Mouse (Mus musculus): Measurements from ENCODE around the gene Reln.
A peak's percentile ranks its signal among the peaks of the same experiment; 100 is the strongest.

The Reln gene

DNA sequence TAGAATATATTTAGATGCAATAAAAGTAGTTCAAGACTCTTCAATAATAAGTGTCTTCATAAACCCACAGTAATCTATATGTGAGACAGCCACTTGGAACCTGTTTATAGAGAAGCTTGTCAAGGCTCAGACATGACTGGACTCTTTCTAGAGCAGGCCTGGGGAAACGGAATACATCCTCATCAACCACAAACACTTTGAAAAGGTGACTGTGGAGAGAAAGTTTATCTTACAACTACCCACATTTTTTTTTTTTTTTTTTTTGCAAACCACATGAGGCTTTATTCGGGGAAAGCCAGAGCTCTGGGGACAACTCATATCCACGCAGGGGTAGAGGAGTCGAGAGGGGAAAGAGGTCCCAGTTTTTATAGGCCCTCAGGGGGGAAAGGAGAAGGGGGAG is 36.6 kb downstream of the Reln start:
- no peak for DNase-seq (ENCODE audit: low spot score)

GRCm38 (mm10) chr5:22307072-22307471 is 37.4 kb downstream of the Reln start:
- no peak for DNase-seq (ENCODE audit: low spot score)

- no peak for DNase-seq (ENCODE audit: low spot score)
Observed at GRCm38 (mm10) chr5:22303709-22304108, 40.8 kb downstream of the Reln start.

DNA sequence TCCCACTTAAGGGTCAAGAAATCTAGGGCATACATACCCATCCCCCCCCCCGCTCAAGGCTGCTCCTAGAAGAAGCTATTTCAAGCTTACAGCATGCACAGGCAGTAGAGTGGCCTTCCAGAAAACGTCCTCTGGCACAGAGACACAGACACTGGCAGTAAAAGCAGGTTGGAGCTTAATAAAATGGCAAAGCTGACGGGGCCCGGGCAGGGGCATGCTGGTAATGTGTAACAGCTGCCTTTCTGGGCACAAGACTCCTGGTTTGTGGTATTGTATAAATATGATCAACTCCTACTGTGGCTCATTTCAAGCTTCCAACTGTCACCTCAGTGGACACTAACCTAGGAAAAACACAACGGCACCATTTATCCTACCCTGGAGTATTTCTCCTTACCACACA is 42.2 kb downstream of the Reln start:
- DNase-seq (ENCODE audit: low spot score) = no peak

- no peak for DNase-seq (ENCODE audit: low spot score)
Observed at GRCm38 (mm10) chr5:22300788-22301187, 43.7 kb downstream of the Reln start.

DNA sequence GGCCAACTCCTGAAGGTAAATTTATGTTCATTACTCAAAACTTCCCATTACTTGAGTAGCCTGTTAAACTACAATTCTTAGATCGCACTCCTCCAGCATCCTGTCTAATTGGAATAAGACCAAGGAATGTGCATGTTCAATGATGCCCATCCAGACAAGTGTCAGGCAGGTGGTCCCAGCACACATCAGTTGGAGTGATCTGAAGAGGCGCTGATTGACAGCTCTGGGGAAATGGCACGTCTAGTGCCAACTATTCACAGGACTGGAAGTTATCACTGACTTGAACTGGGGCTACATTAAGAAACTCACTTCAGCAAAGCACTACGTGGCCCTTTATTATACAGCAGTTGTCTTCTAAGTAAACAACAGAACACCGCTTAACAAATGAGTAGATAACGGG is 44.5 kb downstream of the Reln start:
- DNase-seq (ENCODE audit: low spot score) = no peak

- no peak for DNase-seq (ENCODE audit: low spot score)
Observed at GRCm38 (mm10) chr5:22295161-22295560, 49.3 kb downstream of the Reln start.

DNA sequence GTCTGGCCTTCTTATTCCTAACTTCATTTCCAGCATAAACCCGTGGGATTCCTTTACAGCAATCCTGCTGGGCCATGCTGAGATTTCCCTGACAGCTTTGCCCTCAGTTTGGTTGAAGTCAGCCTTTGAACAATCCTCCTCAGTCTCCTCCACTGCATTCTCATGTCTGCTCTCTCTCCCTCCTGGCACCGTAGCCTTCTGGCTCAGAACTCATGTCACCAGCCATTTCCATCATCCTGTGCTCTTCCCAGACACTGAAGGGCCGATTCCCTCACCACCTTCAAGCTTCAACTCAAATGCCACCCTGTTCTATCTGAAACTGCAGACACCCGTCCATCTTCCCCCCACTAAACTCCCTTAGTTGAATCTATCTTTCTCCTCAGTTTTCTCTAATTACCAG is 53.1 kb downstream of the Reln start:
- no peak for DNase-seq (ENCODE audit: low spot score)

DNA sequence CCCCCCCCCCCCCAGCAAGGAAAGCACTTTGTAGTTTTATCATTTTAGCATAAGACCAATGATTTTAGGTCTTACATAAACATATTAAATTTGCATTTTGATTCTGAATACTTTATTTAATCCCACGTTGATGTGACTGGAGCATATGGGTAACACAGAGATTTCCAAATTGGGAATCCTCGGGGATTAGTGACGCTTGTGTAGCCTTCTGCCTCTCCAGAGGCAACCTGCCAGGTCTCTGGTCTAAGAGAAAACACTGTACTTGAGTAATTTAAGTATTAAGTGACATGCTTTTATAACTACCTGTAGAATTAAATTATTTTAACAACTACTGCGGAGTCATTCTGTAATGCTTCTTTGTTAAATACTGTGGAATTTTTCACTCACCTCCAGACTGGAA is 59.1 kb downstream of the Reln start:
- DNase-seq (ENCODE audit: low spot score) = no peak

GRCm38 (mm10) chr5:22282141-22282665 is 62.3 kb downstream of the Reln start:
- DNase-seq (ENCODE audit: low spot score) = no peak

- no peak for DNase-seq (ENCODE audit: low spot score)
Observed at GRCm38 (mm10) chr5:22280534-22281164, 63.9 kb downstream of the Reln start.

DNA sequence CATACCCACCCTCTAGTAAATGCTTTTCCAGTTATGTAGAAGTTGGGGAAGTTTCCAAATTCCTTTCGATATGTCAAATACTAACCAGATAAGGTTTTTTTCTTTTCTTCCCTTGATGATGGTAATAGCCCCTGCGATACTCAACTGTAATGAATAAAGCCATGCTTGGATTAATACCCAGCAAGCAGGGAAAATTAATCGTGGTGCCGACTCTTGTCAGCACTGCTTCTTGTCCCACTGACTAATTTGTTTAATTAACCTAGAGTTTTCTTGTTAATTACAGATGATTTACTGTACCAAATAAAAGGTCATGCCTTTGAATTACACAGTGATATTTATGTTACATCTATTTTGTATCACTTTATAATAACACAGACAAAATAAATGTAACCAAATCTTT is 65.3 kb downstream of the Reln start:
- DNase-seq (ENCODE audit: low spot score) = no peak

DNA sequence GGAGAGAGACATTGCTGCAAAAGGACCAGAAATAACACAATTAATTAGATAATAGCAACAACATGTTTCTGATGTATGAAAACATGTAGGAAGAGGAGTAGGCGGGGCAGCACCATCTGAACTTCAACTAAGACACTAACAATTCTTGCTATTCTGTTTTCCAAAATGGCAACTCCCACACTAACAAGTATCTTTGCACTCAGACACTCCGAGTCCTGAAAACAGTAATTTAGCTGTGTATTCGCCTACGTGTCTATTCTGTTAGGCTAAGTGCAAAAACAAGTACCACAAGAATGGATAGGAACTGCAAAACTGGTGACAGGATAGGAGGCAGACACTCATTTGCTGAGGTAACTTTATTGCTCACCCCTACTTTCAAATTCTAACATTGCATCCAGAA is 70.4 kb downstream of the Reln start:
- DNase-seq (ENCODE audit: low spot score) = no peak

GRCm38 (mm10) chr5:22266489-22267301 is 77.8 kb downstream of the Reln start:
- DNase-seq (ENCODE audit: low spot score) = no peak

DNA sequence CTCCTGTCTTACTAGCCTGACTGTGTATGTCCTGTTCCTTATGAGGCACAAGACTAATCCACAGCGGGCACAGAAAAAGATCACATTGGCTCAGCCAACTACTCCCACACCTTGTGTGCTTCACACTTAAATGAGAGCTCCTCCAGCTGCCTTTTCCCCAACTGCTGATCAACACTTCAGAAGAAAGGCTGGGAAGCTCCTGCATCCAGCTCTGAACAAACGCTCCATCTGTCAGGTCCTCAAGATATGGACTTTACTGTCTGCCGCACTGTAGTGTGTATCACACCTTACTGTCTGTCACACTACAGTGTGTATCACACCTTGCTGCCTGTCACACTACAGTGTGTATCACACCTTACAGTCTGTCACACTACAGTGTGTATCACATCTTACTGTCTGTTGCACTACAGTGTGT is 82.1 kb downstream of the Reln start:
- no peak for DNase-seq (ENCODE audit: low spot score)

- DNase-seq (ENCODE audit: low spot score) = no peak
Observed at GRCm38 (mm10) chr5:22255346-22255745, 89.2 kb downstream of the Reln start.

DNA sequence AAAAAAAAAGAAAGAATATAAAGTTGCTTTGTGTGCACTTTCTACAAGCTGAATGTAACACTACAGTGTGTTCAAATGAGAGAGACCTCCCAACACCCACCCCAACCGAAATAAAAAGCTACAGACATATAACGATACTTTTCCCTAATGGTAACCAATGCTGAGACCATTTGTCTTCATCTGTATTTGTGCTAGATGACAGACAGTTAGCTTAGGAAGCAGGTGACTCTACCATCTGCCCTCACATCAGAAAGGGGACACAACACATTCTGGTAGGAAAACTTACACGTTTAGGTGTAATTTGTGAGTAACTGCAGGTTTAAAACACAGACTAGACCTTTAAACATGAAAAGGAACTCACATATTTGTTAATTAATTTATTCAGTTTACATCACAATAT is 90.6 kb downstream of the Reln start:
- no peak for DNase-seq (ENCODE audit: low spot score)

DNA sequence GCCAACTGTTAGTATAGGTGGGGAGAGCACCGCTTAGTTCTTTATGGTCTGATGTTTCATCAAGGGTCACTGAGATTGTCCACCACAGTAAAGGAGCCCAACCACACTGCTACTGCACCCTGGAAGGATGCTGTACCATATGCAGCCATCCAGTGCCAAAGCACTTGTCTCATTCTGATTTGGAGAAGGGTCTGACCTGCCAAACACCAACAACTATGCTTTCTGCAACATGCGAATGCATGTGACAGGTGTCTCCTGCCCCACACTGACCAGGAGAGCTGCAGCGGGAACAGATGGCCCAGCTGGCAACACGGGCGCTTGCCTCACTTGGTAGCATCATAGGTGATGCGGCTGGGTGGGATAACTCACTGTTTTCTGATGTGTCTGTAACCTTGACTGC is 91.2 kb downstream of the Reln start:
- DNase-seq (ENCODE audit: low spot score) = no peak

- DNase-seq (ENCODE audit: low spot score) = no peak
Observed at GRCm38 (mm10) chr5:22247850-22248249, 96.7 kb downstream of the Reln start.

DNA sequence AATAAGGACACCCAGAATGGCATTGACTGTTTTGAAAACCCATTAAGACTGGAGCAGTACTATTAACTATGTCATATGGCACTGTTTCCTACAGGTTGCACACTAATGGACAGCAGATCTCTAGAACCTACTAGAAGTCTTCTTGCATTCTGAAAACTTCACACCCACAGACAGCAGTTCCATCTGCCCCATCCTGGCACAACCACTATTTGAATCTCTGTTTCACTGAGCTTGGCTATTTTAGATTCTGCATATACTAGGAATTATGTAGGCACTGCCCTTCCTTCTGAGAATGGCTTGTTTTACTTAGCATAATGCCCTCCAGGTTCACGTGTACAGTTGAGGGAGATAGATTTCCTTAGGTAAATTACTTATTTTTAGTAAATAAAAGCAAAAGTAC is 99.4 kb downstream of the Reln start:
- no peak for DNase-seq (ENCODE audit: low spot score)

GRCm38 (mm10) chr5:22243538-22243937 is 101.0 kb downstream of the Reln start:
- DNase-seq (ENCODE audit: low spot score) = no peak

- DNase-seq (ENCODE audit: low spot score) = no peak
Observed at GRCm38 (mm10) chr5:22241560-22241959, 102.9 kb downstream of the Reln start.

DNA sequence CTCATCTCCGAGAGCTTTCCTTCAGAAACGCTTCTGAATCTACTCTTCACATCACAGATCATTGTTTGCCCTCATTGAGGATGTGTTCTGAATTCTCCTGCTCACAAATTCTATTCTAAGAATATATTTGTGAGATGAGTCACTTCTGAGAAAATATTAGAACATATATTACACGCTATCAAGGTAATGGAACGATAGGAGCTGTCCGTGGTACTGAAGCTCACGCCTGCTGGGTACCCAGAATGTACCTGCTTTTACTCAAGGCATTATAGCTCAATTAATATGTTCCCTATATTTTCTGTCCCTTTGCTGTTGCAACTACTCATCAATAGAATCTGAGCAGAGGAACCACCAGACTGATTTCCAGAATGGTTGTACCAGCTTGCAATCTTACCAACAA is 107.7 kb downstream of the Reln start:
- DNase-seq (ENCODE audit: low spot score) = peak; percentile 3

- no peak for DNase-seq (ENCODE audit: low spot score)
Observed at GRCm38 (mm10) chr5:22224515-22224914, 120.0 kb downstream of the Reln start.

Measured in ovary, postnatal 14 days (tissue).